Mouse (Mus musculus) embryonic fibroblast, embryonic 13.5 days (primary cell): ENCODE results near the gene Slc39a11. TPM values are rescaled to one million over a fixed set of nuclear protein-coding genes. Genes with fewer than 3 reads are reported as not detected.
A peak's percentile ranks its signal among the peaks of the same experiment; 100 is the strongest.

Experiments
- H3K27ac ChIP-seq: 2 replicates; pipeline ENCODE4 v1.5.1; 2012; ENCODE audit warnings: low read length, control low read depth, inconsistent platforms; ENCODE audit not compliant: insufficient read depth
- H3K4me1 ChIP-seq: 2 replicates; pipeline ENCODE4 v1.6.1; 2011; ENCODE audit warnings: low read length; ENCODE audit not compliant: control insufficient read depth, insufficient read depth
- H3K4me3 ChIP-seq: 2 replicates; pipeline ENCODE4 v1.5.1; 2011; ENCODE audit warnings: mild to moderate bottlenecking, control low read depth, low read length; ENCODE audit not compliant: insufficient read depth
- CTCF ChIP-seq: IDR thresholded peaks from 2 replicates; pipeline ENCODE4 v1.5.1; 2011; ENCODE audit warnings: mild to moderate bottlenecking, control low read depth, low read length, moderate library complexity, borderline replicate concordance; ENCODE audit not compliant: insufficient read depth
- POLR2A ChIP-seq: IDR thresholded peaks from 2 replicates; pipeline ENCODE4 v1.6.1; 2011; ENCODE audit warnings: low read depth, mild to moderate bottlenecking, control low read depth, low read length, moderate library complexity
- polyA plus RNA-seq: library from polyadenylated mRNA; stranded (reverse); fragments of >200 nt; gene quantifications from 2 replicates; pipeline ENCODE4 v1.2.4, GENCODE M21; 2011; ENCODE audit warnings: low read depth; ENCODE audit not compliant: missing spikeins, insufficient read length

Slc39a11 gene
- polyA plus RNA-seq, 1 experiment, result 21.4 TPM

DNA sequence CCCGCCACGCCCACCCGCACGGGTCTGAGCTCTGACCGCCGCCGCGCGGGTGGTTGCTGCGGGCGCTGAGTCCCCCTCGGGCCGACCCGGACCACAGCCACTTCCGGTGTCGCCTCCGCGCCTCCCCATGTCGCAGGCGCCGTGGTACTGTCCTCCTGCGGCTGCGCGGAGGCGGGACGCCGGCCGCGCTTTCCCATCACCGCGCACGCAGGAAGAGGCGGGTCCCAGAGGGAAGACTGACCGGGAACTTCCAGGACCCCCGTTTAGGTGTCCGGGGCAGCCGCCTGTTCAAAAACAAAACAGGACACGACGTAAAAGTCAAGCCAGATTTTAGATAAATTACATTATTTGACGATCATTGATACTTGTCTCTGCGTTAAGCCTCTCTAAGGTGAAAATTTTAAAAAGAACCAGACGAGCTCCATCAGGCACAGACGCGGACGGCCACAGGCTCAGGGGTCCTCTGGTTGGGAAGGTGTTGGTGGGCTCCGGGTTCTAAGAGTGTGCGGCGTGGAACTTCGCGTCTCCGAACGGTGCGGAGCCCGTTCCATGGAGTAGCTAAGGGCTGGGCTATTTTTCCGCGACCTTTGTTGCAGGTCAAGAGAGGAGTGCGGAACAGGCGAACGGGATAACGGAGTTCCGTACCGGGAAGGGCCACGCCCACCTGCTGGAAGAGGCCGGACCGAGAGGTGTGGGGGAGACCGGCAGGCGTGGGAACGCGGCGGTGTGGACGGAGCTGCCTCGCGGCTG, 34.3 kb upstream of the Slc39a11 start, which contains the start of the genes Fam104a and D11Wsu47e:
Fam104a (minus strand) TSS at position 199 of the 750 bp plus-strand sequence.
D11Wsu47e (plus strand) TSS at position 456 of the 750 bp plus-strand sequence.
- peak within 1 kb of the TSS; percentile 88 for H3K27ac ChIP-seq
- peak within 1 kb of the TSS; percentile 72 for H3K4me3 ChIP-seq
- no peak for TF ChIP-seq CTCF
- peak; percentile 70 for TF ChIP-seq POLR2A
- peaks cover 5% of the 10 kb centered on the region; the same call in 1 of the 2 replicates for H3K4me1 ChIP-seq

- peak overlapping the region; percentile 70 for H3K4me3 ChIP-seq
Measured at GRCm38 (mm10) chr11:113683627-113683956, 33.7 kb upstream of the Slc39a11 start.

GRCm38 (mm10) chr11:113682897-113683626, 33.2 kb upstream of the Slc39a11 start:
- H3K27ac ChIP-seq, result peak overlapping the region; percentile 88
- peak overlapping the region; percentile 70 for H3K4me3 ChIP-seq
- peaks cover 5% of the 10 kb centered on the region; the same call in 1 of the 2 replicates for H3K4me1 ChIP-seq
- no peak for TF ChIP-seq CTCF
- TF ChIP-seq POLR2A, result peak; percentile 50

More at GRCm38 (mm10) chr11:113683627-113683956, 33.7 kb upstream of the Slc39a11 start:
- TF ChIP-seq CTCF (no peak), POLR2A (no peak)
- H3K27ac ChIP-seq, result peak overlapping the region; percentile 88
- peaks cover 5% of the 10 kb centered on the region; the same call in 1 of the 2 replicates for H3K4me1 ChIP-seq

GRCm38 (mm10) chr11:113681979-113682378, 32.1 kb upstream of the Slc39a11 start:
- TF ChIP-seq CTCF (no peak), POLR2A (no peak)
- no peak overlapping the region for H3K27ac ChIP-seq
- H3K4me1 ChIP-seq, result peaks cover 5% of the 10 kb centered on the region; the same call in 1 of the 2 replicates
- 0 out of 2 replicates have a peak overlapping the region, but pooled peaks have one; percentile 16 for H3K4me3 ChIP-seq

GRCm38 (mm10) chr11:113680954-113681353, 31.1 kb upstream of the Slc39a11 start:
- Histone ChIP-seq H3K4me3 (no peak overlapping the region), H3K27ac (no peak overlapping the region)
- TF ChIP-seq CTCF (no peak), POLR2A (no peak)

DNA sequence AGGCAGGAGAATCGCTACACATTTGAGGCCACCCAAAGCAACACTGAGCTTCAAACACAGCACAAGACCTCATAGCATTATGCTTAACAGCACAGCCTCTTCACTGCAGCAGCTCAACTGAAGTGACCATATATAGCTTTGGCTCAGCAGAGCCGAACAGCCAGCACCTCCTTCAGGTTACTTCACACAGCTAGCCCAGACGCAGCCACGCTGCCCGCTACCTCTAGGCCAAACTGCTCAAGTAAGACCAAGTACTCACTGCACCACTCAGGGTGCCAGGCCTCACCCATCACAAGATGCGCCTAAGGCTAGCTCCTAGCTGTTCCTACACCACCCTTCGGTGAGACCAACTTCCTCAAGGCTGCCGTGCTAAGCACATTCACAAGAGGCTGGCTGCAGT, 28.5 kb upstream of the Slc39a11 start:
- Histone ChIP-seq H3K4me1 (peaks cover 3% of the 10 kb centered on the region; the same call in 1 of the 2 replicates), H3K4me3 (no peak overlapping the region), H3K27ac (no peak overlapping the region)
- TF ChIP-seq POLR2A, result no peak
- TF ChIP-seq CTCF, result no peak

More at GRCm38 (mm10) chr11:113680954-113681353, 31.1 kb upstream of the Slc39a11 start:
- peaks cover 5% of the 10 kb centered on the region; the same call in 1 of the 2 replicates for H3K4me1 ChIP-seq

DNA sequence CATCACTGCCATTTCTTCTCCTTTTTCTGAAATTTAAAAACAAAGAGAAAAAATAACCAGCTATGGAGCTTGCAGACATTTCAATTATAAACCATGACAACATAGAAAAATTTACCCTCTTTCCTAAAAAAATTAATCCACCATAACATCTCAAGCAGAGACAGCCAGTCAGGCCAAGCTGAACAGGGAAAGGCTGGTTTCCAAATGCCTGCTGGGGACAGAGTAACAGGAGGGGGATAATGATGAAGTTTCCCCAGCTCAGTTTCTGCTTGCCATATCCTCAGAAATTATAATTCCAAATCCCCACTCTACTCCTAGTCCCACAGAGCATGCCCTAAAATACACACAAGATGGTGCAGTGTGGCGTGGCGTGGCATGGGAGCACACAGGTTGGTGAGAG, 27.5 kb upstream of the Slc39a11 start:
- TF ChIP-seq POLR2A, result no peak
- no peak for TF ChIP-seq CTCF
- H3K4me3 ChIP-seq, result no peak overlapping the region
- no peak overlapping the region for H3K27ac ChIP-seq
- peaks cover 3% of the 10 kb centered on the region; the same call in 1 of the 2 replicates for H3K4me1 ChIP-seq

DNA sequence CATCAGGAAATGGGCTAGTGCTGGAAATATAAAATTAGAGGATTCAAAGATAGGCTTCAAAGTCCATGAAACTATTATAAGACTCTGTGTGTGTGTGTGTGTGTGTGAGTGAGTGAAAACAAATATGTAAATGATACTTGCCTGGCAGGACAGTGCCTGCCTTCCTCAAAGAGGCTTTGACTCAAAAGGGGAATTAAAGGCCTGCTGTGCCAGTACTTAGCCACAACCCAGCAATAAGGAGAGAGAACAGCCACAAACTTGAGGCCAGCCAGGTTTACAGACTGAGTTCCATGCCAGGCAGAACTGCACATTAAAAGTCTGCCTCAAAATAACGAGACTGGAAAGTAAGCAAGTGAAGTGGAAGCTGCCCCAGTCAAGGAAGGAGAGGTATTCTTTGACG, 27.0 kb upstream of the Slc39a11 start:
- TF ChIP-seq POLR2A (no peak), CTCF (no peak)
- Histone ChIP-seq H3K4me3 (no peak overlapping the region), H3K27ac (no peak overlapping the region), H3K4me1 (peaks cover 3% of the 10 kb centered on the region; the same call in 1 of the 2 replicates)

- H3K4me3 ChIP-seq, result no peak overlapping the region
- no peaks in the 10 kb centered on the region for H3K4me1 ChIP-seq
- TF ChIP-seq POLR2A (no peak), CTCF (no peak)
- H3K27ac ChIP-seq, result no peak overlapping the region
Measured at GRCm38 (mm10) chr11:113674595-113674994, 24.7 kb upstream of the Slc39a11 start.
